Mouse (Mus musculus): ENCODE measurements around the gene Acbd4. TPM values are rescaled to one million over a fixed set of nuclear protein-coding genes. Genes with fewer than 3 reads are reported as not detected.

Gene Acbd4
- polyA plus RNA-seq (2015; fragmentation: Nextera tagmentation; extraction: Ambion mirVana) = 17.0 and 17.8 TPM in 2 replicates

DNA sequence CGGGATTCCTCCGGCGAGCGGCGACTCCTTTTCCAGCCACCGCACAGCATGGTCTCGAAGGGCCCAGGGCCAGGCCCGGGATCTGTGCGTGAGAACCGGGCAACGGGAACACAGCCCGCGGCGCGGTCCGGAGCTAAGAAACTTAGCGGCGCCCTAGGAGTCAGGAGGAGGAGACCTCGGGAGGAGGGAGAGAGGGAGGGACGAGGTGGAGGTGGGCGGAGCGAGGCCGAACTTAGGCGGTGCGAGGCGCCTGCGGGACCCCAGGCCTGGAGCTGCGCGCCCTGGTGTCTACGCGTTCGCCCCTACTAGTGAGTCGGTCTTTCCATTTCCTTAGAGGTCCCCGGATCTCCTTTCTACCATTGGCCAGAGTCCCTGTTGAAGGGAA, at the start of gene Acbd4, which contains the start of gene Plcd3:
Gene Acbd4, plus strand, starts transcription at position 202 of the 385 bp plus-strand sequence.
Gene Plcd3, minus strand, starts transcription at position 178 of the 385 bp plus-strand sequence.
- Histone ChIP-seq H3K9ac (replicated peaks; ENCODE audit: low read depth, low read length) (peak within 1 kb of the TSS; percentile 59), H3K27ac (ENCODE audit: low read length) (no peak within 1 kb of the TSS), H3K36me3 (ENCODE audit: control insufficient read depth, insufficient read depth) (no peaks in the 10 kb centered on the region), H3K4me3 (replicated peaks; ENCODE audit: low read length) (peak within 1 kb of the TSS; percentile 44), H3K4me2 (ENCODE audit: low read length) (peak within 1 kb of the TSS; percentile 81), H3K9me3 (ENCODE audit: control insufficient read depth, low read length) (no peaks in the 10 kb centered on the region), H3K4me1 (replicated peaks; ENCODE audit: control insufficient read depth, insufficient read depth, low read length) (peaks cover 25% of the 10 kb centered on the region), H3K27me3 (replicated peaks; ENCODE audit: control insufficient read depth, insufficient read depth, low read length) (peaks cover 12% of the 10 kb centered on the region; the same call in 1 of the 2 replicates)
- ATAC-seq = 0 out of 2 replicates have a peak, but pooled peaks have one; percentile 23
- WGBS = 0% methylated on average over 34 of the region's 34 CpGs

DNA sequence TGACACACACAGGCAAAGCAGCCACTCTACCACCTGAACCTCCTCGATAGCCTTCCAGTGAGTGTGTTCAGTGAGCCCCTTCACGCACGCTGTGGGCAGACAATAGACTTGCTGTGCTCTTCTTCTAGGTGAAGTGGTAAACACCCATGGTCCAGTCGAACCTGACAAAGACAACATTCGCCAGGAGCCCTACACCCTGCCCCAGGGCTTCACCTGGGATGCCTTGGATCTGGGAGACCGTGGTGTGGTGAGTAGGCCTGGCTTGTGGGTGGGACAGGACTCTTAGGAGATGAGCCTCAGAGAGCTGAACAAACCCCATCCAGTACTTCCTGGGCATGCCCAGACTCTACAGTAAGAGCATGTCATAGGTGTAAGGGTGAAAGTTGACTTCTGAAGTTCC, 49.4 kb upstream of the Acbd4 start:
- WGBS = 92% methylated on average over 6 of the region's 6 CpGs
- Histone ChIP-seq H3K4me2 (ENCODE audit: low read length) (no peak overlapping the region), H3K27ac (ENCODE audit: low read length) (no peak overlapping the region), H3K36me3 (ENCODE audit: control insufficient read depth, insufficient read depth) (peaks cover 23% of the 10 kb centered on the region), H3K4me3 (replicated peaks; ENCODE audit: low read length) (no peak overlapping the region), H3K9me3 (ENCODE audit: control insufficient read depth, low read length) (no peaks in the 10 kb centered on the region), H3K4me1 (replicated peaks; ENCODE audit: control insufficient read depth, insufficient read depth, low read length) (no peaks in the 10 kb centered on the region), H3K27me3 (replicated peaks; ENCODE audit: control insufficient read depth, insufficient read depth, low read length) (no peaks in the 10 kb centered on the region), H3K9ac (replicated peaks; ENCODE audit: low read depth, low read length) (no peak overlapping the region)
- no peak for ATAC-seq

DNA sequence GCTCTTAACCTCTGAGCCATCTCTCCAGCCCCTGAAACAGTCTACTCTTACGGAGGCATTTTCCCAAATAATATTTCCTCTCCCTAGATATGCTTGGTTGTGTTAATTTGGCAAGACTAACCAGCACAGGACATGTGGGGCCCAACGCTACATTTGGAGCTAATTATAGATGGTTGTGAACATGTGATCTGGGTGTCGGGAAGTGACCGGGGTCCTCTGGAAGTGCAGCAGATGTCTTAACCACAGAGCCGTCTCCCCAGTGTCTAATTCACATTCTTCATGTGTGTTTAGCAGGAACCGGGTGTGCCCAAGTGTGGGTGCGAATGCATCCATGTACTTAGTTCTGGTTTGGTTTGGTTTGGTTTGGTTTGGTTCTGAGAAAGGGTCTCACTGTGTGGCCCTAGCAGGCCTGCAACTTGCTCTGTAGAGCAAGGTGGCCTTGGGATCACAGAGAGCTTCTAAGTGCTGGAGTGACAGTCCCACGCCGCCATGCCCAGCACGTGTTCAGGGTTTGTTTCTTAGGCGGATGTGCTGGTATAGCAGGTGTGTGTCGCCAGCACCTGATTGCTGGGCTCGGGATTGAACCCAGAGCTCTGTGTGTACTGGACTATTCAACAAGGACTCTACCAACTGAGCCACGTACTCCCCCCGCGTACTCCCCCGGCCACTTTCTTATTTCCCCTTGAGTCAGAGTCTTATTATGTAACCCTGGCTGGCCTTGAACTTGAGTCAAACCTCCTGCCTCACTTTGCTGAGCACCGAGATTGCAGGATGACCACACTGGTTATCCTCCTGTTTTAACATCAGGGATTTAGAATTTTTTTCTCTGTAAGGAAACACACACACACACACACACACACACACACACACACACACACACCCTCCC, 48.0 kb upstream of the Acbd4 start:
- WGBS = 95% methylated on average over 18 of the region's 18 CpGs
- ATAC-seq = no peak
- H3K9me3 ChIP-seq (ENCODE audit: control insufficient read depth, low read length) = no peaks in the 10 kb centered on the region
- H3K27ac ChIP-seq (ENCODE audit: low read length) = no peak overlapping the region
- no peak overlapping the region for H3K4me2 ChIP-seq (ENCODE audit: low read length)
- H3K36me3 ChIP-seq (ENCODE audit: control insufficient read depth, insufficient read depth) = peaks cover 25% of the 10 kb centered on the region
- H3K9ac ChIP-seq (replicated peaks; ENCODE audit: low read depth, low read length) = no peak overlapping the region
- H3K4me1 ChIP-seq (replicated peaks; ENCODE audit: control insufficient read depth, insufficient read depth, low read length) = no peaks in the 10 kb centered on the region
- H3K4me3 ChIP-seq (replicated peaks; ENCODE audit: low read length) = no peak overlapping the region
- no peaks in the 10 kb centered on the region for H3K27me3 ChIP-seq (replicated peaks; ENCODE audit: control insufficient read depth, insufficient read depth, low read length)

DNA sequence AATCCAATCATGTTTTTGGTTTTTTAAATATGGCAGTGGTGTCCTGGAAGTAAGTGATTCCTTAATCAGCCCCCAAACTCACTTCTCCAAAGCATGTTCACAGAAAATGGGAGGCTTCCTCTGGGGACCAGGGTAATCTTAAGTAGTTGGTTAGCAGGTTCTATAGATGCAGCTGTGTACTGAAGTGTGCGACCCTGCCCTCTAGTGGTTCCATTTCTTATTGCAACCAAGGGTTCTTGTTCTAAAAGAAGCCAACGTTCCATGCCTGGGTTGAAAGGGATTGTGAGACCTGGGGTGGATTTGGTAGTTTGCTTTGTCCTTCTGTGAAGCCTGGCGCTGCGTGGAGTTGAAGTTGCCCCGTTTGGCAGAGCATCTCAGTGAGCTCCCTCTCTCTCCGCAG, 46.7 kb upstream of the Acbd4 start:
- Histone ChIP-seq H3K9ac (replicated peaks; ENCODE audit: low read depth, low read length) (no peak overlapping the region), H3K9me3 (ENCODE audit: control insufficient read depth, low read length) (no peaks in the 10 kb centered on the region), H3K4me3 (replicated peaks; ENCODE audit: low read length) (no peak overlapping the region), H3K36me3 (ENCODE audit: control insufficient read depth, insufficient read depth) (peaks cover 34% of the 10 kb centered on the region), H3K4me1 (replicated peaks; ENCODE audit: control insufficient read depth, insufficient read depth, low read length) (no peaks in the 10 kb centered on the region), H3K27ac (ENCODE audit: low read length) (no peak overlapping the region), H3K4me2 (ENCODE audit: low read length) (no peak overlapping the region), H3K27me3 (replicated peaks; ENCODE audit: control insufficient read depth, insufficient read depth, low read length) (no peaks in the 10 kb centered on the region)
- 38% methylated on average over 6 of the region's 6 CpGs for WGBS
- no peak for ATAC-seq

DNA sequence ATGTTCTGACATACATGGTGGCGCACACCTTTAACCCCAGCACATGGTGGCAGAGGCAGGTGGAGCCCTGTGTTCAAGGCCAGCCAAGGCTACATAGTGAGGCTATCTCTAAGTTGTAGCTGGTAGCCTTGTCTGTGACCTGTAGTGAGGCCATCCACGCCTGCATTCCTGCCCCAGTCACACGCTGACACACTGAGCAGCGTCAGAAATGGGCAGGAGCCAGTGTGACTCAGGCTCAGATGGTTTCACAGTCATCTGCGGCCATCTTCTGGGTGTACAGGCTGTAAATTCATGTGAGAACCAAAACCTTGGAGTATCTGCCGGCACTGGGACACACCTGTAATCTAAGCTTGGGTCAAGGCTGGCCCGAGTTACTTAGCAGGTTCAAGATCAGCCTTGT, 44.8 kb upstream of the Acbd4 start:
- ATAC-seq = no peak
- Histone ChIP-seq H3K36me3 (ENCODE audit: control insufficient read depth, insufficient read depth) (peaks cover 39% of the 10 kb centered on the region), H3K4me1 (replicated peaks; ENCODE audit: control insufficient read depth, insufficient read depth, low read length) (no peaks in the 10 kb centered on the region), H3K4me2 (ENCODE audit: low read length) (no peak overlapping the region), H3K9me3 (ENCODE audit: control insufficient read depth, low read length) (no peaks in the 10 kb centered on the region), H3K9ac (replicated peaks; ENCODE audit: low read depth, low read length) (no peak overlapping the region), H3K4me3 (replicated peaks; ENCODE audit: low read length) (no peak overlapping the region), H3K27me3 (replicated peaks; ENCODE audit: control insufficient read depth, insufficient read depth, low read length) (no peaks in the 10 kb centered on the region), H3K27ac (ENCODE audit: low read length) (no peak overlapping the region)
- 98% methylated on average over 7 of the region's 7 CpGs for WGBS

DNA sequence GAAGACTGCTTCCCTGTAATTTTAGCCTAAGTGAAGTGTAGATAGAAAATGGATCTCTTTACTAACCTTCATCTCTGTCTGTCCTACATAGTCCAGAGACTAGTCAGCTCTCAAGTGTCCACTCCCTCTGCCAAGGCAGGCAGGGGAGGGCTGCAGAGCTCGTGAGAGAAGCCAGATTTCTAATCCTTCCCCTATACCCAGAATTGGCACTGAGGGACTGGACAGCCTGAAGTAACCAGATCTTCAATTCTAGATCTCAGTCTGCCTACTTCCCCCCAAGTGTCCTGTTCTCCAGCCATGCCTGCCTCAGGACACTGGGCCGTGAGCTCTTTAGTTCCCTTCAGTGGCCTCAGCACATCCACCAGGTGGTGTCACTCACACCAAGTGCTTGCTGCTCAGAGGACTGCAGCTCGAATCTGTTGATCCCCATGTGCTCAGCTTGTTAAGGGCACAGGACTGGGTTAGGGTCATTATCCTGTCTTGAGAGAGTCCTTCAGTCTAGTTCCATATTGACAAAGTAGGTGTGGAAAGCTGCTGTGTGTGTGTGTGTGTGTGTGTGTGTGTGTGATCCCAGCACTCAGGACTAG, 42.9 kb upstream of the Acbd4 start:
- peaks cover 35% of the 10 kb centered on the region for H3K36me3 ChIP-seq (ENCODE audit: control insufficient read depth, insufficient read depth)
- H3K4me2 ChIP-seq (ENCODE audit: low read length) = no peak overlapping the region
- H3K9ac ChIP-seq (replicated peaks; ENCODE audit: low read depth, low read length) = no peak overlapping the region
- no peaks in the 10 kb centered on the region for H3K27me3 ChIP-seq (replicated peaks; ENCODE audit: control insufficient read depth, insufficient read depth, low read length)
- no peak overlapping the region for H3K27ac ChIP-seq (ENCODE audit: low read length)
- no peaks in the 10 kb centered on the region for H3K4me1 ChIP-seq (replicated peaks; ENCODE audit: control insufficient read depth, insufficient read depth, low read length)
- WGBS = 76% methylated on average over 3 of the region's 3 CpGs
- ATAC-seq = no peak
- no peaks in the 10 kb centered on the region for H3K9me3 ChIP-seq (ENCODE audit: control insufficient read depth, low read length)
- no peak overlapping the region for H3K4me3 ChIP-seq (replicated peaks; ENCODE audit: low read length)

DNA sequence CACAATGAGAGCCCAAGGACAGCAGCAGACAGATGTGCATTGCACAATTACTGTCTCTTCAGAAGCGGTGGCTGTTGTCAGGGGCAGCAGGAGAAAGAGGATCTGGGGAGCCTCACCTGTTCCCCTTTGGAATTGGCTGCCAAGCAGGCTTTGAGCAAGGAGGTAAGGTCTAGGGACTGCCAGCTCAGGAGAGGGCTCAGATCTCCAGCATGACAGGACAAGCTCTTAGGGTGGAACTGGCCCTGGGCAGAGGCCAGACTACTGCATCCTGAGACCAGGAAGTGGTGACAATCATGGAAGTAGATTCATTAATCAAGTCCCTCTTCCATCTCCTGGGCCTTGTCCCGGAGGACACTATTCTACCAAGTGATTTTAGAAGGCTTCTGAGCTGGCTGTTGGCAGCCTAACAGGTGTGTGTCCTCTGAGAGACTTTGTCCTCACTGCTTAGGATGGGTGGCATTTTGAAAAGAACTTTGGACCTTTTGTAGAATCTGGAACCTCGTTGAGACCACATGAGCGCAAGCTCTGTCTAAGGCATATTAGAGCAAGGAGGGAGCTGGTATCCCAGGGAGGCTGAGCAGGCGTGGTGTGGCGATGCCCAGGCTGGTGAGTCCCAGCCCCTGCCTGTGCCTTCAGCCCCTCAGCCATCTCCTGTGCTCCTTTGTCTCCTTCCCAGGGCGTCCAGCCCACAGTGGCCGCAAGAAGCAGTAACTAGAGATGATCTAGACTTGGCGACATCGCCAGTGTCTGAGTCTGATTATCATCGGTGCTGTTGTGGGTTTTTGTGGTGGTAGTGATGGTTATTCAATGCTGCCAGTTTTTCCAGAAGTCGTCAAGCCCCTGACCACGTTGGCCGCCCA, 35.1 kb upstream of the Acbd4 start:
- H3K27me3 ChIP-seq (replicated peaks; ENCODE audit: control insufficient read depth, insufficient read depth, low read length) = no peaks in the 10 kb centered on the region
- H3K4me3 ChIP-seq (replicated peaks; ENCODE audit: low read length) = no peak overlapping the region
- ATAC-seq = no peak
- no peaks in the 10 kb centered on the region for H3K4me1 ChIP-seq (replicated peaks; ENCODE audit: control insufficient read depth, insufficient read depth, low read length)
- WGBS = 93% methylated on average over 14 of the region's 14 CpGs
- H3K9ac ChIP-seq (replicated peaks; ENCODE audit: low read depth, low read length) = no peak overlapping the region
- H3K9me3 ChIP-seq (ENCODE audit: control insufficient read depth, low read length) = no peaks in the 10 kb centered on the region
- H3K4me2 ChIP-seq (ENCODE audit: low read length) = no peak overlapping the region
- H3K27ac ChIP-seq (ENCODE audit: low read length) = no peak overlapping the region
- peaks cover 31% of the 10 kb centered on the region for H3K36me3 ChIP-seq (ENCODE audit: control insufficient read depth, insufficient read depth)

DNA sequence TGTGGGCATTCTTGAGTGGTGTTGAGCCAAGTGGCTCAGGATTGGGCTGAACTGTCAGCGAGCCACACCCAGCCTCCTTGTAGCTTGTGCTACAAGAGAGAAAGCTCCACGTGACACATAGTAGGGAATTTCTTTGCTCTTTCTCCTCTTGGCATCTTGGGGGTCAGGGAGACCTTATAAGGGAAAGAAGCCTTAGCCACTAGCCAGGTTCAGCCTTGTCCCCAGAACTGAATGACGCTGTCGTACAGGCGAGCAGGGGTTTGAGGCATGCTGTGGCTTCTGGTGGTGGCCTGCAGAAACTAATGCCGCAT, 34.5 kb upstream of the Acbd4 start:
- no peak for ATAC-seq
- H3K4me2 ChIP-seq (ENCODE audit: low read length) = no peak overlapping the region
- H3K9ac ChIP-seq (replicated peaks; ENCODE audit: low read depth, low read length) = no peak overlapping the region
- H3K27ac ChIP-seq (ENCODE audit: low read length) = no peak overlapping the region
- no peaks in the 10 kb centered on the region for H3K9me3 ChIP-seq (ENCODE audit: control insufficient read depth, low read length)
- WGBS = 96% methylated on average over 6 of the region's 6 CpGs
- H3K4me1 ChIP-seq (replicated peaks; ENCODE audit: control insufficient read depth, insufficient read depth, low read length) = no peaks in the 10 kb centered on the region
- H3K27me3 ChIP-seq (replicated peaks; ENCODE audit: control insufficient read depth, insufficient read depth, low read length) = no peaks in the 10 kb centered on the region
- no peak overlapping the region for H3K4me3 ChIP-seq (replicated peaks; ENCODE audit: low read length)
- H3K36me3 ChIP-seq (ENCODE audit: control insufficient read depth, insufficient read depth) = peaks cover 31% of the 10 kb centered on the region

DNA sequence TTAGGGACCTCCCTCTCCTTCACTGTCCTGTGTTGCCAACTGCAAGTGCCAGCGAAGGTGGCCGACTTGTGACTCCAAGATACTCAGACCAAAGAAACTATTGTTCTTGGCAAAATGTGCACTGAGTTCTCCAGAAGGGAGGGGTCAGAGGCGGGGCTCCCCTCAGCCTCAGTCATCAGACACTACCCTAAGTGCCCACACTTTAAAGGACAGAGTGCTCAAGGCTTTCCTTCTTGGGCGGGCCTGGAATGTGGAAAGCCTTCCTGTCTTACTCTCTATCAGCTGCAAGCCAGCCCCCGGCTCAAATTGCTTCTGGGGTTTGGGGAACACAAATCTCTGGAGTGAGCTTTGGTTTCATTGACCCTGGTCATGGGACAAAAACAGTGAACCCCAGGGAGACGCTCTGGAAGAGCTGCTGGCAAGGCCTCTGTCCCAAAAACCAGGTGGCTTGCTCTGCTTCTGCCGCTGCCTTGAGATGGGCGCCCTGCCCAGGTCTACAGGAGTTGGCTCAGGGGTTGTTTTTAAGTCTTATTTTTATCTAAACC, 34.0 kb upstream of the Acbd4 start:
- H3K27ac ChIP-seq (ENCODE audit: low read length) = no peak overlapping the region
- no peaks in the 10 kb centered on the region for H3K4me1 ChIP-seq (replicated peaks; ENCODE audit: control insufficient read depth, insufficient read depth, low read length)
- no peak overlapping the region for H3K4me3 ChIP-seq (replicated peaks; ENCODE audit: low read length)
- H3K9me3 ChIP-seq (ENCODE audit: control insufficient read depth, low read length) = no peaks in the 10 kb centered on the region
- no peak overlapping the region for H3K4me2 ChIP-seq (ENCODE audit: low read length)
- H3K36me3 ChIP-seq (ENCODE audit: control insufficient read depth, insufficient read depth) = peaks cover 31% of the 10 kb centered on the region
- no peak overlapping the region for H3K9ac ChIP-seq (replicated peaks; ENCODE audit: low read depth, low read length)
- no peak for ATAC-seq
- 83% methylated on average over 8 of the region's 8 CpGs for WGBS
- no peaks in the 10 kb centered on the region for H3K27me3 ChIP-seq (replicated peaks; ENCODE audit: control insufficient read depth, insufficient read depth, low read length)

Measured in forebrain, embryonic 16.5 days (tissue).